Mouse (Mus musculus) E14TG2a.4 (cell line): ENCODE data around the gene Pxn.

Source experiments
- CTCF ChIP-seq: conservative IDR thresholded peaks from 2 replicates; pipeline ENCODE4 v1.5.1; 2014; ENCODE audit warnings: low read length
- NANOG ChIP-seq: IDR thresholded peaks from 2 replicates; pipeline ENCODE4 v1.6.1; 2014; ENCODE audit warnings: borderline replicate concordance, low read length, mixed read lengths
- POU5F1 ChIP-seq: IDR thresholded peaks from 2 replicates; pipeline ENCODE4 v1.6.1; 2014; ENCODE audit warnings: low read length, borderline replicate concordance

GRCm38 (mm10) chr5:115529742-115530446 lies 23.4 kb downstream of the Pxn start:
- TF ChIP-seq CTCF (no peak), POU5F1 (no peak), NANOG (no peak)
